ENCODE assay signal across 12 mouse cellular contexts in the genomic region with DNA sequence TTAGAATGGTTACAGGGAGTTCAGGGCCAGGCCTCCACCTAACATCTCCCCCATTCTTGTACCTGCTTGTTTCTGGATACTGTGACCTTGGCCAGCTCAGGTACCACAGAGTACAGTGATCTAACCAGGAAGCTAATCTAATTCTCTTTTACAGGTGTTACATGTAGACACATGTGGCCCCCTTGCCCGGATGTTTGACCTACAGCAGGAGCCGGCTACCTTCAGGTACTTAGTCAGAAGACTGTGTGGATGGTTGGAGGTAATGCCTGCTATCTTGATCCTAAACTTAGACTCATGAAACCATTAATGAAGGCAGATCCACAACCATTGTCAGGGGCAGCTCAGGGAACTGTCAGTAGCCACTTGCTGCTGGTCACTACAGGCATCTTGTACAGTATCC. TPM values are rescaled to one million over a fixed set of nuclear protein-coding genes. Genes with fewer than 3 reads are reported as not detected.
DNase-seq lines count a peak whose midpoint lies in the region; ATAC-seq lines count a peak whose summit lies in the region.
"Had no signal": no experiment of that assay in that cellular context is flagged by ENCODE, and none has a peak within 500 bp of the region (broad histone marks: within the 10 kb centered on the region; RNA-seq: fewer than 3 reads in every experiment).

No protein-coding gene starts in this region.

- peaks cover 14% of the 10 kb centered on the region; the same call in 1 of the 2 replicates for H3K4me1 ChIP-seq in kidney, embryonic 14.5 days (ENCODE audit: control insufficient read depth, insufficient read depth, low read length)
- H3K4me1 ChIP-seq in embryonic facial prominence, embryonic 10.5 days: peaks cover 34% of the 10 kb centered on the region
- peaks cover 11% of the 10 kb centered on the region for H3K4me1 ChIP-seq in embryonic facial prominence, embryonic 14.5 days (ENCODE audit: control insufficient read depth, insufficient read depth, low read length)
- H3K4me1 ChIP-seq in midbrain, embryonic 14.5 days (ENCODE audit: control insufficient read depth, insufficient read depth, low read length): peaks cover 20% of the 10 kb centered on the region

- 99% methylated on average over 2 of the region's 2 CpGs for WGBS in kidney, embryonic 14.5 days
- 92% methylated on average over 2 of the region's 2 CpGs for WGBS in embryonic facial prominence, embryonic 10.5 days
- WGBS in embryonic facial prominence, embryonic 14.5 days: 91% methylated on average over 2 of the region's 2 CpGs
- 95% methylated on average over 2 of the region's 2 CpGs for WGBS in midbrain, embryonic 14.5 days

- H3K9ac ChIP-seq in kidney, embryonic 14.5 days (ENCODE audit: low read depth, low read length): no peak overlapping the region
- H3K9ac ChIP-seq in embryonic facial prominence, embryonic 14.5 days (ENCODE audit: low read depth, low read length): no peak overlapping the region
- no peak overlapping the region for H3K9ac ChIP-seq in midbrain, embryonic 14.5 days (replicated peaks; ENCODE audit: low read length)

- H3K4me2 ChIP-seq in kidney, embryonic 14.5 days (replicated peaks; ENCODE audit: low read depth, low read length): peak overlapping the region; percentile 97; the same call in 1 of the 2 replicates
- H3K4me2 ChIP-seq in embryonic facial prominence, embryonic 14.5 days (ENCODE audit: low read depth, low read length): peak overlapping the region; percentile 99; the same call in 1 of the 2 replicates
- peak overlapping the region; percentile 97; the same call in 1 of the 2 replicates for H3K4me2 ChIP-seq in midbrain, embryonic 14.5 days (ENCODE audit: low read length)

- H3K27ac ChIP-seq in kidney, embryonic 14.5 days (ENCODE audit: low read depth, low read length): no peak overlapping the region
- 0 out of 2 replicates have a peak overlapping the region, but pooled peaks have one; percentile 93 for H3K27ac ChIP-seq in embryonic facial prominence, embryonic 10.5 days (replicated peaks)
- H3K27ac ChIP-seq in embryonic facial prominence, embryonic 14.5 days (replicated peaks; ENCODE audit: low read depth, low read length): no peak overlapping the region
- H3K27ac ChIP-seq in midbrain, embryonic 14.5 days (replicated peaks; ENCODE audit: low read depth, low read length): no peak overlapping the region
- H3K27ac ChIP-seq: left cerebral cortex, adult 2 months had no signal

- no peaks in the 10 kb centered on the region for H3K9me3 ChIP-seq in kidney, embryonic 14.5 days (ENCODE audit: control insufficient read depth, low read length)
- no peaks in the 10 kb centered on the region for H3K9me3 ChIP-seq in embryonic facial prominence, embryonic 10.5 days
- no peaks in the 10 kb centered on the region for H3K9me3 ChIP-seq in embryonic facial prominence, embryonic 14.5 days (ENCODE audit: control insufficient read depth, low read length)
- no peaks in the 10 kb centered on the region for H3K9me3 ChIP-seq in midbrain, embryonic 14.5 days (ENCODE audit: control insufficient read depth, low read length)

- H3K36me3 ChIP-seq in kidney, embryonic 14.5 days (ENCODE audit: control insufficient read depth, insufficient read depth, low read length): peaks cover 16% of the 10 kb centered on the region
- H3K36me3 ChIP-seq in embryonic facial prominence, embryonic 10.5 days (replicated peaks): peaks cover 28% of the 10 kb centered on the region
- peaks cover 17% of the 10 kb centered on the region for H3K36me3 ChIP-seq in embryonic facial prominence, embryonic 14.5 days (ENCODE audit: control insufficient read depth, insufficient read depth, low read length)
- peaks cover 16% of the 10 kb centered on the region for H3K36me3 ChIP-seq in midbrain, embryonic 14.5 days (ENCODE audit: control insufficient read depth, insufficient read depth, low read length)

- H3K4me3 ChIP-seq in kidney, embryonic 14.5 days (ENCODE audit: low read length): no peak overlapping the region
- peak overlapping the region; percentile 95 for H3K4me3 ChIP-seq in embryonic facial prominence, embryonic 10.5 days
- H3K4me3 ChIP-seq in embryonic facial prominence, embryonic 14.5 days (ENCODE audit: low read depth, low read length): peak overlapping the region; percentile 92; the same call in 1 of the 2 replicates
- no peak overlapping the region for H3K4me3 ChIP-seq in midbrain, embryonic 14.5 days (replicated peaks; ENCODE audit: low read depth, low read length)

- no peaks in the 10 kb centered on the region for H3K27me3 ChIP-seq in kidney, embryonic 14.5 days (ENCODE audit: control insufficient read depth, insufficient read depth, low read length)
- no peaks in the 10 kb centered on the region for H3K27me3 ChIP-seq in embryonic facial prominence, embryonic 10.5 days (replicated peaks; ENCODE audit: low read depth, poor library complexity, severe bottlenecking)
- H3K27me3 ChIP-seq in embryonic facial prominence, embryonic 14.5 days (replicated peaks; ENCODE audit: control insufficient read depth, insufficient read depth, low read length): no peaks in the 10 kb centered on the region
- no peaks in the 10 kb centered on the region for H3K27me3 ChIP-seq in midbrain, embryonic 14.5 days (ENCODE audit: control insufficient read depth, insufficient read depth, low read length)

- no peak for ATAC-seq in kidney, embryonic 14.5 days (ENCODE audit: low FRiP score, low TSS enrichment)
- ATAC-seq in embryonic facial prominence, embryonic 14.5 days (ENCODE audit: low read depth): no peak
- no peak for ATAC-seq in midbrain, embryonic 14.5 days (ENCODE audit: low FRiP score, low TSS enrichment)

- DNase-seq in kidney, postnatal 4 days: no peak
- DNase-seq in embryonic facial prominence, embryonic 10.5 days (ENCODE audit: low spot score): no peak
- no peak for DNase-seq in embryonic facial prominence, embryonic 14.5 days (ENCODE audit: low spot score)
- DNase-seq in midbrain, embryonic 14.5 days: no peak
- DNase-seq in natural killer cell, adult 2 months (ENCODE audit: low spot score in 2 of 2): no peak
- no peak for DNase-seq in thymus, postnatal 36 days
- DNase-seq: cerebellum, adult 11-12 months; heart, adult 18-20 months; heart, postnatal 36 days; kidney, adult 9 months had no signal

RNA-seq across cellular contexts. Expression of gene Lrrc56, which starts 1.8 kb away (rescaled TPM):
- polyA plus RNA-seq in kidney, embryonic 14.5 days (2014; fragmentation: Nextera tagmentation; extraction: Ambion mirVana): 6.7 and 9.5 TPM in 2 replicates
- 15.1 and 18.1 TPM in 2 replicates for polyA plus RNA-seq in embryonic facial prominence, embryonic 10.5 days (2016; fragmentation: Nextera tagmentation; extraction: Ambion mirVana)
- polyA plus RNA-seq in embryonic facial prominence, embryonic 14.5 days (2014; fragmentation: Nextera tagmentation; extraction: Ambion mirVana): 6.0 and 7.2 TPM in 2 replicates
- polyA plus RNA-seq in midbrain, embryonic 14.5 days (2014; fragmentation: Nextera tagmentation; extraction: Ambion mirVana): 9.0 and 9.8 TPM in 2 replicates

RNA-seq across cellular contexts. Expression of gene Hras, which starts 1.9 kb away (rescaled TPM):
- polyA plus RNA-seq in kidney, embryonic 14.5 days (2014; fragmentation: Nextera tagmentation; extraction: Ambion mirVana): 97.2 and 97.8 TPM in 2 replicates
- 94.3 and 94.9 TPM in 2 replicates for polyA plus RNA-seq in embryonic facial prominence, embryonic 10.5 days (2016; fragmentation: Nextera tagmentation; extraction: Ambion mirVana)
- polyA plus RNA-seq in embryonic facial prominence, embryonic 14.5 days (2014; fragmentation: Nextera tagmentation; extraction: Ambion mirVana): 122 and 142 TPM in 2 replicates
- 125 and 176 TPM in 2 replicates for polyA plus RNA-seq in midbrain, embryonic 14.5 days (2014; fragmentation: Nextera tagmentation; extraction: Ambion mirVana)

RNA-seq across cellular contexts. Expression of gene Lmntd2, which starts 18.1 kb away (rescaled TPM):
- 3.3 and 3.4 TPM in 2 replicates for polyA plus RNA-seq in kidney, embryonic 14.5 days (2014; fragmentation: Nextera tagmentation; extraction: Ambion mirVana)
- 4.9 and 5.3 TPM in 2 replicates for polyA plus RNA-seq in embryonic facial prominence, embryonic 10.5 days (2016; fragmentation: Nextera tagmentation; extraction: Ambion mirVana)
- polyA plus RNA-seq in embryonic facial prominence, embryonic 14.5 days (2014; fragmentation: Nextera tagmentation; extraction: Ambion mirVana): 1.3 and 1.5 TPM in 2 replicates
- 0.88 and 1.1 TPM in 2 replicates for polyA plus RNA-seq in midbrain, embryonic 14.5 days (2014; fragmentation: Nextera tagmentation; extraction: Ambion mirVana)

RNA-seq across cellular contexts. Expression of gene Rassf7, which starts 19.9 kb away (rescaled TPM):
- polyA plus RNA-seq in kidney, embryonic 14.5 days (2014; fragmentation: Nextera tagmentation; extraction: Ambion mirVana): 52.0 and 52.9 TPM in 2 replicates
- 54.5 and 56.0 TPM in 2 replicates for polyA plus RNA-seq in embryonic facial prominence, embryonic 10.5 days (2016; fragmentation: Nextera tagmentation; extraction: Ambion mirVana)
- polyA plus RNA-seq in embryonic facial prominence, embryonic 14.5 days (2014; fragmentation: Nextera tagmentation; extraction: Ambion mirVana): 26.7 and 30.2 TPM in 2 replicates
- polyA plus RNA-seq in midbrain, embryonic 14.5 days (2014; fragmentation: Nextera tagmentation; extraction: Ambion mirVana): 25.9 and 27.2 TPM in 2 replicates

RNA-seq across cellular contexts. Expression of gene Rnh1, which starts 23.1 kb away (rescaled TPM):
- polyA plus RNA-seq in kidney, embryonic 14.5 days (2014; fragmentation: Nextera tagmentation; extraction: Ambion mirVana): 116 and 122 TPM in 2 replicates
- polyA plus RNA-seq in embryonic facial prominence, embryonic 10.5 days (2016; fragmentation: Nextera tagmentation; extraction: Ambion mirVana): 77.9 and 79.7 TPM in 2 replicates
- polyA plus RNA-seq in embryonic facial prominence, embryonic 14.5 days (2014; fragmentation: Nextera tagmentation; extraction: Ambion mirVana): 160 and 166 TPM in 2 replicates
- polyA plus RNA-seq in midbrain, embryonic 14.5 days (2014; fragmentation: Nextera tagmentation; extraction: Ambion mirVana): 39.3 and 39.7 TPM in 2 replicates

Comparison
In these comparisons a context has a peak if more than half of its experiments do, and no peak if none do; other contexts are left out.
1. H3K4me3 ChIP-seq: peak in embryonic facial prominence, embryonic 10.5 days (single experiment) and embryonic facial prominence, embryonic 14.5 days (single experiment); none in kidney, embryonic 14.5 days (single experiment) and midbrain, embryonic 14.5 days (single experiment).
2. Peak in every context shown above with its lines, with median percentiles within 50 percentile points of each other: H3K4me2 ChIP-seq.